Mouse (Mus musculus): ENCODE results near the gene Ephb3.

The Ephb3 gene

GRCm38 (mm10) chr16:21208001-21208565, 3.5 kb downstream of the Ephb3 start:
- no peak for DNase-seq

DNA sequence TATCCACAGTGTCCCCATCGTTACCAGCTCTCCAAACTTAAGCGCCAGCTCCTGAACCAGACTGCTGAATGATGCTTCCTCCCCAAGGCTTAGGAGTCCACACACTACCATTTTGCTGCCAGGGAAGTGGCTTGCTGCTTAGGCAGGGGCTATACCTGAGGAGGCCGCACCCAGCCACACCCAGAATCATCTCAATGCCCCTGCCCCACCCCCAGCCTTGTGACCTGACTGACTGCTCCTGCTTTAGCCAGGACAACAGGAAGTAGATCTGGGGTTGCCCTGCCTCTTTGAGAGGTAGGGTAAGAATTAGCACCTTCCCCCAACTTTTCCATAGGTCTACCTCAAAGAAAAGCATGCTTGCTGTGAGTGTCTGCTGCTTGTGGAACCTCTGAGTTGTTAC, 4.7 kb downstream of the Ephb3 start:
- DNase-seq: no peak

- DNase-seq: no peak
Observed at GRCm38 (mm10) chr16:21210204-21210603, 5.6 kb downstream of the Ephb3 start.

GRCm38 (mm10) chr16:21210667-21211338, 6.2 kb downstream of the Ephb3 start:
- peak; percentile 5 for DNase-seq

DNA sequence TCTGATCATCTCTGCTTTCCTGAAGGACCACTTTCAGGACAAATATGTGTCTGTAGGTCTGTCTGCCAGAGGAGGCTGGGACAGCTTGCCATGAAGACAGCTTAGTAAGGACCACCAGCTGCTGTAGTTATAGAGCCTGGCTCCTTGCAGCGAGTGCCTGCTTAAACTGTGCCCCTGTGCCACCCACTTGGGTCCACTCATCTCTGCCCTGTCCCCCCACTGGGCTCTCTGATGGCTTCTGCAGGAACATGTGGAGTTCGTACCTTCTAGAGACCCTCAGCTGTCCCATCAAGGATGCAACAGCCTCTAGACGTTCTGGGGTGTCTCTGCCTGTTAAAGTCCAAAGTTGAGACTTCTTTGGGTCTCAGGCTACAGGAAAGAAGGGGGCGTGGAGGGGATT, 6.9 kb downstream of the Ephb3 start:
- no peak for DNase-seq

- no peak for DNase-seq
Observed at GRCm38 (mm10) chr16:21212369-21212768, 7.8 kb downstream of the Ephb3 start.

GRCm38 (mm10) chr16:21213939-21214338, 9.4 kb downstream of the Ephb3 start:
- no peak for DNase-seq

- no peak for DNase-seq
Observed at GRCm38 (mm10) chr16:21214803-21215202, 10.2 kb downstream of the Ephb3 start.

GRCm38 (mm10) chr16:21216047-21216446, 11.5 kb downstream of the Ephb3 start:
- no peak for DNase-seq

GRCm38 (mm10) chr16:21217233-21217632, 12.7 kb downstream of the Ephb3 start:
- no peak for DNase-seq

GRCm38 (mm10) chr16:21219656-21220055, 15.1 kb downstream of the Ephb3 start:
- no peak for DNase-seq

DNA sequence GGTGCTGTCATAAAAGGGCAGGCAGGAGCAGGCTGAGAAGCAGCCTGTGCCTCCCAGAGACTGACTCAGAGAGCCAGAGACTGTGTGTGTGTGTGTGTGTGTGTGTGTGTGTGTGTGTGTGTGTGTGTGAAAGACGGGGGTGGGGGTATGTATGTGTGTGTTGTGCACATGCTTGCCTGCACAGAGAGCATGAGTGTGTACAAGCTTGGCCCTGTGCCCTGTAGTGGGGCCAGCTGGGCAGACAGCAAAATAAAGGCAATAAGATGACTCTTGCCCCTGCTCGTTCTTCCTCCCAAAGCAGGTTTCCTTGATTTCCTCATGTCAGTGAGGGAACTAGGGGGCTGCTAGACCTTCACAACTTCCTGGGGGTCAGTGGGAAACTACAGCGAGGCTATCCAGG, 18.5 kb downstream of the Ephb3 start:
- DNase-seq: no peak

GRCm38 (mm10) chr16:21224648-21225240, 20.2 kb downstream of the Ephb3 start:
- no peak for DNase-seq

- no peak for DNase-seq
Observed at GRCm38 (mm10) chr16:21226629-21227028, 22.1 kb downstream of the Ephb3 start.

GRCm38 (mm10) chr16:21235135-21235534, 30.6 kb downstream of the Ephb3 start:
- DNase-seq: no peak

- DNase-seq: no peak
Observed at GRCm38 (mm10) chr16:21238722-21239121, 34.2 kb downstream of the Ephb3 start.

GRCm38 (mm10) chr16:21240547-21240946, 36.0 kb downstream of the Ephb3 start:
- DNase-seq: no peak

DNA sequence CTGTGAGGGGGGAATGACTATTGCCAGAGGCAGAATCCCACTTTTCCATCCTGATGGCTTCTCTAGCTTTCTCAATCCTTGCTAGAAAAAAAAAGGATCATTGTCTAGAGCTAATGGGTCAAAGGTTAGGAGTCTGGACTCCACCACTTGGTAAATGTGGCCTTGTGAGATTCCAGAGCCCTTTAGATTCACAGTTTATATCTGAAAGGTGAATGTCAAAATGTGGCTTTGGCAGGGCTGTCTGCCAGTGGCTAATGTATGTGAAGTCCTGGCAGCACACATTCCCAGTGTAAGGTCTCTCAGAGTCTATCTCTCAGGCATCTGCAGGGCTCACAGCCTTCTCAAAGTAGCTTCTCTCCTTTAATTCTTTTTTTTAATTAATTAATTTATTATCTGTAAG, 36.5 kb downstream of the Ephb3 start:
- no peak for DNase-seq

DNA sequence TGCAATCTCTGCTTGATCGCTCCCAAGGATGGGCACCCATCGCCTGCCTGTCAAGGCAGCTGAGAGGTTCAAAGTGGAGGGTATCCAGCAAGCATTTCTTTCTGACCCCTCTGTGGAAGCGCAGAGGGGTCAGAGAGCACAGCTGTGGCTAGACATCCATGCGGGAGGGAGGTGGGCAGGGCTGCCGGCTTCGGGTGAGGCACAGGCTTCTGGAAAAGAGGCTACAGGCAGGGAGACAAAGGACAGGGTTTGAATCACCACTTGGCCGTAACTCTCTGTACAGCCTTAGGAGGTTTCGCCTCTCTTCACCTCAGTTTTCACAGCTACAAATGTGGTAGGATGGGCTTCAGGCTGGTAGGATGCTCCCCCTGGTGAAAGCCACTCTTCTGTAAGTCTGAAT, 38.4 kb downstream of the Ephb3 start:
- DNase-seq: no peak

GRCm38 (mm10) chr16:21244803-21245202, 40.2 kb downstream of the Ephb3 start:
- no peak for DNase-seq

- no peak for DNase-seq
Observed at GRCm38 (mm10) chr16:21245387-21245786, 40.8 kb downstream of the Ephb3 start.

DNA sequence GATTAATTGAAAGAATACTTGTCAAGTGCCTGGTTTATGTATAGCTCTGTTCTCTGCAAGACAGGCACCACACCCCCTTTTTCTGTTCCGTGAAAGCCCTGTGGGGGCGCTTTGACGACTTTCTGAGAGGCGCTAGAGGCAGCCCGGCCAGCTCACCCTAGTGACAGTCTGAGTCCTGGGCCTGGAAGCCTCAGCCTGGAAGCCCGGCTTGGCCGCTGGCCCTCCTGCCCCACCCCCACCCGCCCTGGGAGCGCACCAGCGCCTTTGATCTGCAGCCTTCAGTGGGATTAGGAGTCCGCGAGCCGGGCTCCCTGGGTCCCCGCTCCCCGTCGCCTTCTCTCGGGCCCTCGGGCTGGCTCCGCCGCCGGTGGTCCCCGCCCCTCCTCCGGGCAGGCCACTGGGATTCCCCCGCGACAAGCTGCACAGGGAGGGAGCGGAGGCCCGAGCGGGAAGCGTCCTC, 41.4 kb downstream of the Ephb3 start:
- peak; percentile 67 for DNase-seq

DNA sequence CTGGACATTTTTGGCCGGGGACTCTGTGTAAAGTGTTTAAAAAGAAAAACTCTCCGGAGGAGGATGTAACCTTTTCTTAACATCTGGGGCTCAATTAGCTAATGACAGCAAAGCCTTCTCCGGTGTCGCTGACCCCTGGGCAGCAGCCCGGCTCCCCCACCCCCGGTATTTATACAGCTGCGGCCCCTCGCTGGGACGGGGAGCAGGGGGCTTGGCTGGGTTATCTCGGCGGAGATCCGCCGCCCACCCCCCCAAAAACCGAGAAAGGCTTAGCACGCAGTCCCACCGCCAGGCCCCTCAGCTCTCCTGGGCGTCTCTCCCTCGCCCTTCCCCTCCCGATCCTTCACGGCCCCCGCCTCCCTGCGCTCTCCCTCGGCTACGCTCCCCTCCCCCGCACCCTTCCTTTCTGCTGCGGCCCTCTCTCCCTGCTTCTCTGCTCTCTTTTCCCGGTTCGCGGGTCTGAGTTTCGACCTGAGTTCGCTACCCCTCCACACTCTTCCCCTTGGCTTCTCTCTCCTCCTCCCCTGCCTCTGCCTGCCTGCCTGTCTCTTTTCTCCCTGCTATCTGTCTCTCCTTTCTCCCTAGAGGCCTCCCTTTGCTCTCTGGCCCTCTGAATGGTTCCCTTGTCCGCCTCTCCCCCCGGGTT, 42.0 kb downstream of the Ephb3 start:
- DNase-seq: no peak

DNA sequence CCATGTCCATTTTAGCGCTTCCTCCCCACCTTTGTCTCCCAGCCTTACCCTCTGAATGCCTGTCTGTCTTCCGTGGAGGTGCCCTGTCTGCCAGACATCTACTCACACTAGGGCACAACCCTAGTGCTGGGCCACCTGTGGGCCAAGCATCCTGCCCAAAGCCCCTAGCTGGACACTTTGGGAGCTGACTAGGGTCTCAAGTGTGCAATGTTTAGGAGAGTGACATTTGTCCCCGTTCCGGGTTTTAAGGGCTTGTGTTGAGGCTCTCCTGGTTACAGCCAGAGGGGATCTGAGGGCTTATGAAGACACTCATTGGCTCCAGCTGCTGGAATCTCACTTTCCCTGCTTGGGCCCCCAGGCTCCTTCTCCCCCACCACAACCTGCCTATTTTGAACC, 42.5 kb downstream of the Ephb3 start:
- DNase-seq: no peak
